Mouse (Mus musculus): Measurements from ENCODE around the gene Chrna7.

DNA sequence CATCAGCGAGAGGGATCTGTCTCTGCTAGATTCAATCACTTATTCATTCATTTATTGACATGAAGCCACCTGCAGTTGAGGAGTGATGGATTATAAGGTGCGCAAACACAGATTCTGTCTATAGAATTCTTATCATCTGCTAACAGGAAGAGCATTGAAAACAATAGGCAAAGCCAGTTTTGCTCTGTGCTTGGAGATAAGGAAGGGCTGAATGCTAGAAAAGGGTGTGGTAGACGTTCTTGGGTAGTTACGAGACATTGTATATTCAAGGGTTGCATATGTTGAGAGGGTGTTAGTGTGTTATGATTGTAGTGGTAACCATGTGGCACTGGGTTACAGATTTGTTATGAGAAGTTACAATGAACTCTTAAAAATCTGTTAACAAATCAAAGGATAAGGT lies 103.0 kb downstream of the Chrna7 start:
- TF ChIP-seq EP300 (IDR thresholded peaks at IDR 0.05; ENCODE audit: low read depth), result no peak
- no peak for TF ChIP-seq CTCF (IDR thresholded peaks at IDR 0.05; ENCODE audit: low read depth)

Data from liver, embryonic 14.5 days (tissue).